Mouse (Mus musculus): ENCODE measurements around the gene Evc.

DNA sequence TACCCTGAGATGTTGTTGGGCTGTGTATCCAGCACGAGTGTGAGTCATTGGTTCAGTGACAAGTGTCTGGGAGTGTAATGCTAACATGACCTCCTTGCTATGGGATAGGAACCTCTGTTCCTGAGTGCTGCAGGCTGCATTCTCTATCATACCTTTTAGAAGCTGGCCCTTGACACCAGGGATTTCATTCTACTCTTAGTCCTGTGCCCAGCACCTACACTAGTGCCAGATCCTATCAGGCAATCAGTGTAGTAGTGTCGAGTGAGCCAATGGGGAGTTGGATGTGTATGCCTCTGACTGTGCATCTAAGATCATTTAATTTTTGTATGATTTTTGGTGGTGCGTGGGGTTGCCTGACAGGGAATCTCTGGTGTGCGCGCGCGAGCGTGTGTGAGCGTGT lies 95.5 kb downstream of the Evc start:
- TF ChIP-seq CTCF (IDR thresholded peaks at IDR 0.05; ENCODE audit: borderline replicate concordance, control insufficient read depth, extremely low read depth, insufficient read depth, low read length, poor library complexity) (no peak), POLR2A (IDR thresholded peaks at IDR 0.05; ENCODE audit: control insufficient read depth, extremely low read depth, insufficient read depth, low read length, poor library complexity) (no peak)
